Mouse (Mus musculus) midbrain, embryonic 11.5 days (tissue): Measurements from ENCODE around the gene Trim67. TPM values are rescaled to one million over a fixed set of nuclear protein-coding genes. Genes with fewer than 3 reads are reported as not detected.
A peak's percentile ranks its signal among the peaks of the same experiment; 100 is the strongest.

Experiments used
- ATAC-seq: fragments of 200-750 bp; cut with Nextera tagmentation; 2 replicates; pipeline ENCODE4 v1.8.0; 2017; ENCODE audit warnings: moderate TSS enrichment, moderate library complexity; ENCODE audit not compliant: low FRiP score
- DNase-seq: peaks from one replicate; pipeline ENCODE4 v3.0.0; 2015; ENCODE audit warnings: low spot score; ENCODE audit errors: missing footprints
- H3K27ac ChIP-seq: fragments of 300-500 bp; sonication (generic); 2 replicates; pipeline ENCODE4 v1.5.1; 2014; ENCODE audit warnings: low read depth, low read length
- H3K27me3 ChIP-seq: fragments of 300-500 bp; sonication (generic); 2 replicates; pipeline ENCODE4 v1.6.1; 2014; ENCODE audit warnings: mild to moderate bottlenecking, low read length, moderate library complexity, mixed read lengths; ENCODE audit not compliant: control insufficient read depth, insufficient read depth
- H3K36me3 ChIP-seq: fragments of 300-500 bp; sonication (generic); 2 replicates; pipeline ENCODE4 v1.6.1; 2014; ENCODE audit warnings: mild to moderate bottlenecking, low read length, moderate library complexity, mixed read lengths; ENCODE audit not compliant: control insufficient read depth, insufficient read depth
- H3K4me1 ChIP-seq: fragments of 300-500 bp; sonication (generic); 2 replicates; pipeline ENCODE4 v1.6.1; 2014; ENCODE audit warnings: low read length; ENCODE audit not compliant: control insufficient read depth, insufficient read depth
- H3K4me2 ChIP-seq: fragments of 300-500 bp; sonication (generic); 2 replicates; pipeline ENCODE4 v1.6.1; 2014; ENCODE audit warnings: mild to moderate bottlenecking, moderate library complexity
- H3K4me3 ChIP-seq: fragments of 300-500 bp; sonication (generic); 2 replicates; pipeline ENCODE4 v1.5.1; 2014; ENCODE audit warnings: low read depth, low read length
- H3K9ac ChIP-seq: fragments of 300-500 bp; sonication (generic); 2 replicates; pipeline ENCODE4 v1.6.1; 2014; ENCODE audit warnings: low read length
- H3K9me3 ChIP-seq: fragments of 300-500 bp; sonication (generic); 2 replicates; pipeline ENCODE4 v1.6.1; 2016; ENCODE audit warnings: low read length; ENCODE audit not compliant: control insufficient read depth
- WGBS: fragments of 180-500 bp; shearing (Covaris S2); extraction: QIAGEN DNeasy Blood & Tissue Kit; methylation state at CpG from one replicate; pipeline ENCODE4 v1.1.7; 2014; 5-methylcytosine and 5-hydroxymethylcytosine counted together
- polyA plus RNA-seq: library from polyadenylated mRNA; unstranded; fragments of >200 nt; fragmentation: Nextera tagmentation; extraction: Ambion mirVana; gene quantifications from 2 replicates; pipeline ENCODE4 v1.2.1, GENCODE M21; 2014

The Trim67 gene
- polyA plus RNA-seq, 1 experiment from 2014 or later, result 3.3 TPM

- 64% methylated on average over 5 of the region's 5 CpGs for WGBS
- ATAC-seq, result no peak
- H3K27ac ChIP-seq, result no peak overlapping the region
These were observed 36.3 kb upstream of the Trim67 start for GRCm38 (mm10) chr8:124756601-124757000.

DNA sequence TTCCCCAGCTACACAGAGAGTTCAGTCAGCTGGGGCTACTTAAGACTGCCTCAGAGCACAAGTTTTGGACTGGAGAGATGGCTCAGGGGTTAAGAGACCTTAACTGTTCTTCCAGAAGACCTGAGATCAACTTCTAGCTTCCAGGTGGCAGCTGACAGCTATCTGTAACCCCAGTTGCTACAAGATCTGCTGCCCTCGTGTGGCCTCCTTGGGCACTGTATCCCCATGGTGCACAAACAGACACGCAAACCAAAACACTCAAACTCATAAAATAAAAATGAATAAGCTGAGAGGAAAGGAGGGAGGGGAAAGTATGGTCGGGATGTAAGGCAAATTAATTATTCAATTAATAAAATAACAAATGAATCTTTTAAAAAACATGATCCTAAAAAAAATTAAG lies 34.3 kb upstream of the Trim67 start:
- ATAC-seq (no peak), DNase-seq (no peak)
- no peaks in the 10 kb centered on the region for H3K9me3 ChIP-seq
- H3K27me3 ChIP-seq, result peaks cover under 1% of the 10 kb centered on the region; the same call in 1 of the 2 replicates
- H3K4me2 ChIP-seq, result no peak overlapping the region
- no peaks in the 10 kb centered on the region for H3K36me3 ChIP-seq
- H3K4me3 ChIP-seq, result no peak overlapping the region
- no peak overlapping the region for H3K27ac ChIP-seq
- 47% methylated on average over 3 of the region's 3 CpGs for WGBS
- no peaks in the 10 kb centered on the region for H3K4me1 ChIP-seq
- H3K9ac ChIP-seq, result no peak overlapping the region

More at GRCm38 (mm10) chr8:124756601-124757000, 36.3 kb upstream of the Trim67 start:
- Histone ChIP-seq H3K36me3 (no peaks in the 10 kb centered on the region), H3K4me2 (no peak overlapping the region), H3K4me1 (peaks cover 3% of the 10 kb centered on the region; the same call in 1 of the 2 replicates), H3K4me3 (no peak overlapping the region), H3K9ac (no peak overlapping the region), H3K27me3 (peaks cover 20% of the 10 kb centered on the region), H3K9me3 (no peaks in the 10 kb centered on the region)
- no peak for DNase-seq

DNA sequence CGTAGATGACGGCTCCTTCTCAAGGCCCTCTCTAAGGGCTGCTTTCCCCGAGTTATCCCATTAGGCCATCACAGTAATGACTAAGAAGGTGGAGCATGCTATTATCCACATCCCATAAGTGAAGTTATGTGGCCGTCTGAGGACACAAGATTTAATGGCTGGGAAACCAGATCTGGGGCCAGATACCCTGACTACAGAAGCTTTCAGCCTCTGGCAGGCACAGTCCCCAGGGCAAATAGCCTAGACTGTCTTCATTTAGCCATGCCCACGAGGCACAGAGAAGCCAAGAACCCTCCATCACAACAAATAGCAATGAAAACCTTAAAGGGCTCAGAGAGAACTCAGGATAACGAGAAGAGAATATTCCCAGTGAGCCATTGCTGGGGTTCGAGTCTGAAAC lies 29.8 kb upstream of the Trim67 start:
- Histone ChIP-seq H3K27ac (no peak overlapping the region), H3K4me3 (no peak overlapping the region), H3K9ac (no peak overlapping the region), H3K4me1 (no peaks in the 10 kb centered on the region), H3K36me3 (no peaks in the 10 kb centered on the region), H3K9me3 (no peaks in the 10 kb centered on the region), H3K4me2 (no peak overlapping the region), H3K27me3 (no peaks in the 10 kb centered on the region)
- no peak for ATAC-seq
- no peak for DNase-seq
- WGBS, result 80% methylated on average over 7 of the region's 7 CpGs

DNA sequence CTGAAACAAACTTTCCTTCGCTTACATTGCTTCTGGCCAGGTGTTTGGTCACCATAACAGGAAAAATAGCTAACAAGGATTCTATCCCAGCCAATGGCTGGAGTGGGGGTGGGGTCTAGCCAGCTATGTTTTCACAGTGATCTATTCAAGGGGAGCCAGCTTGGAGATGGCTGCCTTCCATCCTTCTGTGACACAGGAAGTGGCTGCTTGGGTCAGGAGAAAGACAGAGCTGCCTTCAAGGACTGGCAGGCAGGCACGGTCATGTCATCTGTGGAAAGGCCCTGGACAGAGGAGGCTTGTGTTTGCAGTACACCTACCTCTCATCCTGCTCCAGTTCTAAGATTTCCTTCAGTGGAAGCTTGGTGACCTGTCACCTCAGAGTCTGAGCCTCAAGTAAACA lies 20.5 kb upstream of the Trim67 start:
- no peak for ATAC-seq
- 79% methylated on average over 2 of the region's 2 CpGs for WGBS
- H3K27ac ChIP-seq, result no peak overlapping the region

GRCm38 (mm10) chr8:124775695-124776094 lies 17.2 kb upstream of the Trim67 start:
- Histone ChIP-seq H3K4me3 (no peak overlapping the region), H3K4me2 (peak overlapping the region; percentile 8; the same call in 1 of the 2 replicates)

More for the DNA sequence above, 20.5 kb upstream of the Trim67 start:
- H3K9ac ChIP-seq, result no peak overlapping the region
- no peaks in the 10 kb centered on the region for H3K4me1 ChIP-seq
- no peak overlapping the region for H3K4me2 ChIP-seq
- H3K9me3 ChIP-seq, result no peaks in the 10 kb centered on the region
- no peak overlapping the region for H3K4me3 ChIP-seq
- no peaks in the 10 kb centered on the region for H3K27me3 ChIP-seq
- H3K36me3 ChIP-seq, result no peaks in the 10 kb centered on the region
- DNase-seq, result no peak

DNA sequence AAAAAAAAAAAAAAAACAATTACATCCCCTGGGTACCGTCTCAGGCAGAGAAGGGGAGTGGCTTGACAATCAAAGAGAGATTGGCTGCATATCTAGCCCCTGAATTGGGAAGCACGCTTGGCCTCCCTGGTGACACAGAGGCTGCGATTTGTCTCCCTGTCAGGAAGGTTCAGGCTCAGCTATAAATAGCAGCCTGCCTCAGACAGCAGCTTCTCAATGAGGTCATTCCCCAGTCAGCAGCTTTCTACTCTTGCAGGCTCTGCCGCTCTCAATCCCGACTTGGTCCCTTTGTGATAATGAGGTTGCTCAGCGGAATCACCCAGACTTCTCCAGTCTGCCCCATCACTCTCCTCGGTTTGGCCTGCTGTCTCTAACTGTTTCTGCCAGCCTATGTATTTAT lies 12.7 kb upstream of the Trim67 start:
- Histone ChIP-seq H3K9ac (no peak overlapping the region), H3K36me3 (no peaks in the 10 kb centered on the region), H3K9me3 (no peaks in the 10 kb centered on the region), H3K27me3 (no peaks in the 10 kb centered on the region), H3K4me1 (no peaks in the 10 kb centered on the region), H3K4me2 (no peak overlapping the region), H3K27ac (no peak overlapping the region; the same call in 1 of the 2 replicates), H3K4me3 (no peak overlapping the region)
- WGBS, result 38% methylated on average over 7 of the region's 7 CpGs
- DNase-seq, result peak; percentile 86
- ATAC-seq, result 0 out of 2 replicates have a peak, but pooled peaks have one; percentile 52

More at GRCm38 (mm10) chr8:124775695-124776094, 17.2 kb upstream of the Trim67 start:
- H3K36me3 ChIP-seq, result no peaks in the 10 kb centered on the region
- H3K9ac ChIP-seq, result no peak overlapping the region
- no peaks in the 10 kb centered on the region for H3K4me1 ChIP-seq
- peak; percentile 97 for DNase-seq
- no peaks in the 10 kb centered on the region for H3K27me3 ChIP-seq
- no peaks in the 10 kb centered on the region for H3K9me3 ChIP-seq
- ATAC-seq, result peak; percentile 48; the same call in 1 of the 2 replicates
- 11% methylated on average over 16 of the region's 16 CpGs for WGBS
- H3K27ac ChIP-seq, result no peak overlapping the region

DNA sequence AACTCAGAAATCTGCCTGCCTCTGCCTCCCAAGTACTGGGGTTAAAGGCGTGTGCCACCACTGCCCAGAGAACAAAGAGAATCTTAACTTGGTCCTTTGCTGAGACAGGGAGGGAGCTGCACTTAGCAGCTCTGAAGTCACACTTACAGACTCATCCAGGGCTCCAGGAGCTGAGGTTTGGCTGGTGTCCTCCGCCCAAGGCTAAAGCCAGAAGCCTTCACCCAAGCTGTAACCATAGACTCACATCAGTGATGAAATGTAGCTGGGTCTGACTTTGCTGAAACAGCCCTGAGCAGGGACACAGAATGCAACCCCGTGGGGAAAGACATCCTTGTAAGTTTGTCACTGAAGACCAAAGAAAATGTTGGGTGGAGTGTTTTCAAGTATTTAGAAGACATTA lies 10.5 kb upstream of the Trim67 start:
- ATAC-seq (no peak), DNase-seq (no peak)
- Histone ChIP-seq H3K9me3 (no peaks in the 10 kb centered on the region), H3K4me2 (no peak overlapping the region), H3K4me1 (no peaks in the 10 kb centered on the region), H3K27me3 (no peaks in the 10 kb centered on the region), H3K27ac (no peak overlapping the region), H3K4me3 (no peak overlapping the region), H3K36me3 (no peaks in the 10 kb centered on the region), H3K9ac (no peak overlapping the region)
- 77% methylated on average over 3 of the region's 3 CpGs for WGBS

GRCm38 (mm10) chr8:124783228-124783627 lies 9.7 kb upstream of the Trim67 start:
- no peak for ATAC-seq
- 90% methylated on average over 15 of the region's 15 CpGs for WGBS
- H3K4me2 ChIP-seq, result no peak overlapping the region

GRCm38 (mm10) chr8:124784613-124785012 lies 8.3 kb upstream of the Trim67 start:
- Histone ChIP-seq H3K4me1 (no peaks in the 10 kb centered on the region), H3K36me3 (no peaks in the 10 kb centered on the region), H3K4me3 (no peak overlapping the region), H3K27ac (no peak overlapping the region), H3K9me3 (no peaks in the 10 kb centered on the region), H3K4me2 (no peak overlapping the region), H3K27me3 (no peaks in the 10 kb centered on the region), H3K9ac (no peak overlapping the region)
- ATAC-seq (no peak), DNase-seq (no peak)
- WGBS, result 94% methylated on average over 13 of the region's 13 CpGs

More at GRCm38 (mm10) chr8:124783228-124783627, 9.7 kb upstream of the Trim67 start:
- no peak for DNase-seq
- no peak overlapping the region for H3K9ac ChIP-seq
- H3K4me3 ChIP-seq, result no peak overlapping the region
- no peaks in the 10 kb centered on the region for H3K36me3 ChIP-seq
- H3K4me1 ChIP-seq, result no peaks in the 10 kb centered on the region
- no peaks in the 10 kb centered on the region for H3K27me3 ChIP-seq
- H3K27ac ChIP-seq, result no peak overlapping the region
- no peaks in the 10 kb centered on the region for H3K9me3 ChIP-seq
